Mouse (Mus musculus): Measurements from ENCODE around the gene Cyp26b1. TPM values are rescaled to one million over a fixed set of nuclear protein-coding genes. Genes with fewer than 3 reads are reported as not detected.
A peak's percentile ranks its signal among the peaks of the same experiment; 100 is the strongest.

The Cyp26b1 gene
- polyA plus RNA-seq, 1 experiment from 2014 or later: 37.4 TPM

DNA sequence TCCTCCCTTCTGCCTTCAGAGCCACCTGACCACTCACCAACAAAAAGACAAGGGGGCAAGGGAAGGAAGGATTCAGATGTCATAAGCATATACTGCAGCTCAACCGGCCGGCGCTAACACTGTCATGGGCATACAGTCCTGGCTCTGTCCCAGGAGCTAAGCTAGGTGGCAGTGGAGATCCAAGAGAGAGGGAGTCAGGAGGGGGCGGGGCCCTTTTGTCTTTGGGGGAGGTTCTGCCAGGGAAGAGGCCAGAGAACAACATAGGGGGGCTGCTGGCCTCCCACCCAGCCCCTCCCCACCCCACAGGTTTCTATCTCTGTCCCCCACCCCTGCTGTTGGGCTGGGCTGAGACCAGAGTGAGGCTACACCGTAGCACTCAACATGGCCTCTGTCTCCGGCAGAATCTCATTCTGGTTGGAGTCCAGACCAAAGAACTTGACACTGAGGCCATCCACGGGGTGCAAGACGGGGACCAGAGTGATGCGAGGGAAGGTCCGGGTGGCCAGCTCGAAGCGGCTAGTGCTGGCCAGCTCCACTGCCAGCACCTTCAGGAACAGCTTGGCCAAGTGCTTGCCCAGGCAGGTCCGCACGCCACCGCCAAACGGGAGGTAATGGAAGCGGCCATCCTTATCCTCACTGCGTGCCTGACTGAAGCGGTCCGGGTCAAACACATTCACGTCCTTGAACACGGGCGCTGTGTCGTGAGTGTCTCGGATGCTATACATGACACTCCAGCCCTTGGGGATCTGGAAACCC, 19.6 kb downstream of the Cyp26b1 start:
- no peak overlapping the region for H3K27ac ChIP-seq (ENCODE audit: low read depth, low read length)
- 0 out of 2 replicates have a peak overlapping the region, but pooled peaks have one; percentile 17 for H3K9ac ChIP-seq (ENCODE audit: low read depth, low read length)
- H3K9me3 ChIP-seq (ENCODE audit: control insufficient read depth, low read length): no peaks in the 10 kb centered on the region
- peaks cover 4% of the 10 kb centered on the region; the same call in 1 of the 2 replicates for H3K27me3 ChIP-seq (replicated peaks; ENCODE audit: control insufficient read depth, insufficient read depth, low read length)
- ATAC-seq: peak; percentile 55; the same call in 1 of the 2 replicates
- WGBS: 43% methylated on average over 25 of the region's 25 CpGs
- H3K4me1 ChIP-seq (ENCODE audit: control insufficient read depth, insufficient read depth, low read depth, low read length): peaks cover 12% of the 10 kb centered on the region
- no peaks in the 10 kb centered on the region for H3K36me3 ChIP-seq (ENCODE audit: control insufficient read depth, insufficient read depth, low read length)
- peak overlapping the region; percentile 12; the same call in 1 of the 2 replicates for H3K4me3 ChIP-seq (ENCODE audit: low read length)
- H3K4me2 ChIP-seq (ENCODE audit: low read length): peak overlapping the region; percentile 38

DNA sequence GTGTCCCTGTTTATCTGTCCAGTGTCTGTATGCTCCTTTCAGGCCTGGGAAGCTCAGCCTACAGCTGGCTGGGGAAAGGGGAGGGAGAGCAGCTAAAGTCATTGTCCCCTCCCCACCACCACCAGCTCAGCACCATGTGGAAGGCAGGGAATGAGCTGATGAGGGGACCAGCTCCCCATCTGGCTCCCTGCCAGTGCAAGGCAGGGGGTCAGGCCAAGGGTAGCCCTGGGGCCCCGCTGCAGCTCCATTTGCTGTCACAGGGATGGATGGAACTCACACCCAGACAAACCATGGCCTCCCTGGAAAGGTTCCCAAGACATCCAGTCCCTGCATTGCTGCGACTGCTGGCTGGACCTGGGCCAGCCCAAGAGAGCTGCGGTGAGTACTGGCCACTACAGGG, 23.7 kb downstream of the Cyp26b1 start:
- no peak overlapping the region for H3K27ac ChIP-seq (ENCODE audit: low read depth, low read length)
- H3K9ac ChIP-seq (ENCODE audit: low read depth, low read length): no peak overlapping the region
- ATAC-seq: peak; percentile 18; the same call in 1 of the 2 replicates
- no peak overlapping the region for H3K4me3 ChIP-seq (ENCODE audit: low read length)
- H3K4me1 ChIP-seq (ENCODE audit: control insufficient read depth, insufficient read depth, low read depth, low read length): peaks cover 13% of the 10 kb centered on the region
- no peaks in the 10 kb centered on the region; the same call in none of the 2 replicates for H3K27me3 ChIP-seq (replicated peaks; ENCODE audit: control insufficient read depth, insufficient read depth, low read length)
- H3K4me2 ChIP-seq (ENCODE audit: low read length): no peak overlapping the region
- no peaks in the 10 kb centered on the region for H3K36me3 ChIP-seq (ENCODE audit: control insufficient read depth, insufficient read depth, low read length)
- no peaks in the 10 kb centered on the region for H3K9me3 ChIP-seq (ENCODE audit: control insufficient read depth, low read length)
- 24% methylated on average over 3 of the region's 3 CpGs for WGBS

DNA sequence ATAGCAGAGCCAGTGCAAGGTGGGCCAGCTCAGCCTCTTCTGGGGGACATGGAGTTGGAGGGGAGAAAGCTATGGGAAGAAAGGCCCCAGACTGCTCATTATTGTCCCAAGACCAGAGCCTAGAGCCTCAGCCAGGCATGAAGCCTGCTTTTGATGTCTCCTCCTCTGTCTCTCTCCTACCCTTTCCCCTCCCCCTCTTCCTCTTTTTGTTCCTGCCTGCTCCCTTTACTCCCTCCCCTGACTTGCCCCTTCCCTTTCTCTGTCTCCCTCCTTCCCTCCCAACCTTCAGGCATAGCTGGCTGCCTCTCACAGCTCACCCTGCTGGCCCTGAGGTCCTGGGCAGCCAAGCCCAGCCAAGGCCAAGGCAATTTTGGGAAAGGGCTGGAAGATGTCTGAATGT, 24.1 kb downstream of the Cyp26b1 start:
- H3K4me1 ChIP-seq (ENCODE audit: control insufficient read depth, insufficient read depth, low read depth, low read length): peaks cover 13% of the 10 kb centered on the region
- H3K27me3 ChIP-seq (replicated peaks; ENCODE audit: control insufficient read depth, insufficient read depth, low read length): no peaks in the 10 kb centered on the region; the same call in 1 of the 2 replicates
- H3K9ac ChIP-seq (ENCODE audit: low read depth, low read length): no peak overlapping the region
- no peak overlapping the region for H3K4me3 ChIP-seq (ENCODE audit: low read length)
- no peak overlapping the region for H3K4me2 ChIP-seq (ENCODE audit: low read length)
- H3K27ac ChIP-seq (ENCODE audit: low read depth, low read length): no peak overlapping the region
- no peaks in the 10 kb centered on the region for H3K36me3 ChIP-seq (ENCODE audit: control insufficient read depth, insufficient read depth, low read length)
- H3K9me3 ChIP-seq (ENCODE audit: control insufficient read depth, low read length): no peaks in the 10 kb centered on the region
- ATAC-seq: peak; percentile 9; the same call in 1 of the 2 replicates

DNA sequence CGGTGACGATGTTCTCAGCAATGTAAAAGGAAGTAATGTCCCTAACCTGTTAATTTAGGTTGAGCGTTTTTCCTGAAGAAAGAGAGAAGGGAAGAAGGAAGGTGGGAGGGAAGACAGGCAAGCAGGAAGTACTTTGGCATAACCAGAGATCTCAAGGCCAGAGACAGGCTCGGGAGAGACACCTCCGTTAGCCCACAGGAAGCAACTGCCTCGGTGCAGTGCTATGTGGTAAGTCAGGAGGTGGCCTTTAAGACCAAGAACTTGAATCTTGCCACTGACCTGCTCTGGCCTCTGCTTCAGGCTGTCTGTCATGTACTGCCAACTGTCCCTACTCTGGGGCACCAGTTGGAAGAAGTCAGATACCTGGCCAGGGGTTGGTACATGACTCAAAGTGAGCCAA, 24.8 kb downstream of the Cyp26b1 start:
- Histone ChIP-seq H3K4me1 (ENCODE audit: control insufficient read depth, insufficient read depth, low read depth, low read length) (peaks cover 10% of the 10 kb centered on the region), H3K4me3 (ENCODE audit: low read length) (no peak overlapping the region), H3K4me2 (ENCODE audit: low read length) (no peak overlapping the region), H3K9ac (ENCODE audit: low read depth, low read length) (no peak overlapping the region), H3K36me3 (ENCODE audit: control insufficient read depth, insufficient read depth, low read length) (no peaks in the 10 kb centered on the region), H3K27me3 (replicated peaks; ENCODE audit: control insufficient read depth, insufficient read depth, low read length) (no peaks in the 10 kb centered on the region; the same call in 1 of the 2 replicates), H3K27ac (ENCODE audit: low read depth, low read length) (no peak overlapping the region), H3K9me3 (ENCODE audit: control insufficient read depth, low read length) (no peaks in the 10 kb centered on the region)
- no peak for ATAC-seq
- WGBS: 84% methylated on average over 6 of the region's 6 CpGs

DNA sequence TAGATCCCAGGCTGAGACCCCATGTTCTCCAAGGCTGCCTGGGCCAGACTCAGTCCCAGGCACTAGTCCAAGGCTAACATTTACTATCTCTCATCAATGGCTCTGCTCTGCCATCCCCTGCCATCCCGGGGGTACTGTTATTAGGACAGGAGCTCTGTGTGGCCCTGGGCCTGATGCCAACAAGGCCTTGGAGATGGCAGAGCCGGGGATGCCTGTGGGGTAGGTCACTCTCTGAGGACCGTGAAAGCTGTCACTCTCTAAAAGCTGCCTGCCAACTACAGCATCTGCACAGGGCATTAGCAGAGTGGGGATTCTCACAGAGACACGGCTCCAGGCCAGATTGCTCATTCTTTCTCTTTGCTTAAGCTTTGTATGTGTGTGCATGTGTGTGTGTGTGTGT, 26.0 kb downstream of the Cyp26b1 start:
- H3K9ac ChIP-seq (ENCODE audit: low read depth, low read length): no peak overlapping the region
- peak; percentile 73 for ATAC-seq
- 29% methylated on average over 4 of the region's 4 CpGs for WGBS
- peaks cover 10% of the 10 kb centered on the region for H3K4me1 ChIP-seq (ENCODE audit: control insufficient read depth, insufficient read depth, low read depth, low read length)
- H3K4me2 ChIP-seq (ENCODE audit: low read length): no peak overlapping the region
- H3K9me3 ChIP-seq (ENCODE audit: control insufficient read depth, low read length): no peaks in the 10 kb centered on the region
- H3K27me3 ChIP-seq (replicated peaks; ENCODE audit: control insufficient read depth, insufficient read depth, low read length): no peaks in the 10 kb centered on the region; the same call in 1 of the 2 replicates
- no peaks in the 10 kb centered on the region for H3K36me3 ChIP-seq (ENCODE audit: control insufficient read depth, insufficient read depth, low read length)
- H3K4me3 ChIP-seq (ENCODE audit: low read length): no peak overlapping the region
- no peak overlapping the region for H3K27ac ChIP-seq (ENCODE audit: low read depth, low read length)

DNA sequence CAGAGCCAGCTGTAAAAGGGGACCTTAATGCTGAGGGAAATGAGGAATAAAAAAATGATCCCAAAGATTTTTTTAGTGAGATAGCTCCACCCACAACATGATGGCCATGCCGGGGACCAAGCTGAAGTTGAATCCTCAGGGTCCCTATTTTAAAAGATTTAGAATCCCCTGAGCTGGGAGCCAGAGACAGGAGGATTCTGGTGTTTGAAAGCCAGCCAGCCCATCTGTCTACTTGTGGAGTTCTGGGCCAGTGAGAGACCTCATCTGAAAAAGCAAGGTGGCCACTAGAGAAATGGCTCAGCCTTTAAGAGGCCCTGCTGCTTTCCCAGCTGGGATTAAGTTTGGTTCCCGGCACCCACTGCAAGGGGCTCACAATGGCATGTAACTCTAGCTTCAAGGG, 26.9 kb downstream of the Cyp26b1 start:
- no peaks in the 10 kb centered on the region for H3K36me3 ChIP-seq (ENCODE audit: control insufficient read depth, insufficient read depth, low read length)
- no peak for ATAC-seq
- H3K27ac ChIP-seq (ENCODE audit: low read depth, low read length): no peak overlapping the region
- no peak overlapping the region for H3K4me3 ChIP-seq (ENCODE audit: low read length)
- H3K27me3 ChIP-seq (replicated peaks; ENCODE audit: control insufficient read depth, insufficient read depth, low read length): no peaks in the 10 kb centered on the region; the same call in 1 of the 2 replicates
- H3K4me2 ChIP-seq (ENCODE audit: low read length): no peak overlapping the region
- no peak overlapping the region for H3K9ac ChIP-seq (ENCODE audit: low read depth, low read length)
- H3K4me1 ChIP-seq (ENCODE audit: control insufficient read depth, insufficient read depth, low read depth, low read length): peaks cover 10% of the 10 kb centered on the region
- 51% methylated on average over 2 of the region's 2 CpGs for WGBS
- H3K9me3 ChIP-seq (ENCODE audit: control insufficient read depth, low read length): no peaks in the 10 kb centered on the region

DNA sequence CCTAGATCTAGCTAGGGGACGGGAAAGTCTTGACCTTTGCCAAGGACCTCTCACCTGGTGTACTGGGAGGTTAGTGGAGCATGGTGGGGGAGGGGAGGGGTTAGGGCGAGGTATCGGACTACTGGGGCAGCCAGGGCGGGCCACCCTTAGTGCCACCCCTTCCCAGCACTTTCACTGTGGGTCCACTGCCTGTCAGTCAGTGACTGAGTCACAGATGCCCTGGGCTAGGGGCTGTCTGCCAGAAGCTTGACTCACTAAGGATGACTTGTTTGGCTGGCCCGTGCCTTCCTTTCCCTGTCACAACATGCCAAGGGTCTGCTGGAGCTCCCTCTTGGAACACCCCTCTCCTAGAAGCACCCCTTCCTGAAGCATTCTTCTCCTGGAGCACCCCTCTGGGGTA, 28.5 kb downstream of the Cyp26b1 start:
- Histone ChIP-seq H3K4me2 (ENCODE audit: low read length) (no peak overlapping the region), H3K9me3 (ENCODE audit: control insufficient read depth, low read length) (no peaks in the 10 kb centered on the region), H3K4me1 (ENCODE audit: control insufficient read depth, insufficient read depth, low read depth, low read length) (peaks cover 10% of the 10 kb centered on the region), H3K4me3 (ENCODE audit: low read length) (no peak overlapping the region), H3K36me3 (ENCODE audit: control insufficient read depth, insufficient read depth, low read length) (no peaks in the 10 kb centered on the region), H3K9ac (ENCODE audit: low read depth, low read length) (no peak overlapping the region), H3K27me3 (replicated peaks; ENCODE audit: control insufficient read depth, insufficient read depth, low read length) (no peaks in the 10 kb centered on the region; the same call in 1 of the 2 replicates), H3K27ac (ENCODE audit: low read depth, low read length) (no peak overlapping the region)
- ATAC-seq: no peak
- 87% methylated on average over 5 of the region's 5 CpGs for WGBS

DNA sequence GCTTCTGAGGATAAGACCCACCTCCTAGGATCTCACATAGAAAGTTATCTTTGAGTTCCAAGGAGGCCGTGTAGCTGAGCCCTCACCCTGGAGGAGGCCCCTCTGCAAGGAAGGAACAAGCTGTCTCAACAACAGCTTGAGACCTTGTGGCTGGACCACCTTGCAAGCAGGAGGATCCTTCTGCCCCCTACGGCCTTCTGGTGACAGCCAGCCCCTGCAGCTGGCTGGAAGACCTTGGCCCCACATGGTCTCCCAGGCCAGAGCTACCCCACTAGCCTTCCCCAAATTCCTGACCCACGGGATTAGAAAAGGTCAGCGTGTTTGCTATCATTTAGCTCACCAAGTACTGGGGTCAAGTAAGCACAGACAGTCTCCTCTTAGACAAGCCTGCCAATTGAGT, 30.8 kb downstream of the Cyp26b1 start:
- Histone ChIP-seq H3K4me2 (ENCODE audit: low read length) (no peak overlapping the region), H3K27me3 (replicated peaks; ENCODE audit: control insufficient read depth, insufficient read depth, low read length) (no peaks in the 10 kb centered on the region; the same call in 1 of the 2 replicates), H3K4me1 (ENCODE audit: control insufficient read depth, insufficient read depth, low read depth, low read length) (no peaks in the 10 kb centered on the region; the same call in 1 of the 2 replicates), H3K9ac (ENCODE audit: low read depth, low read length) (no peak overlapping the region), H3K27ac (ENCODE audit: low read depth, low read length) (no peak overlapping the region), H3K4me3 (ENCODE audit: low read length) (no peak overlapping the region), H3K9me3 (ENCODE audit: control insufficient read depth, low read length) (no peaks in the 10 kb centered on the region), H3K36me3 (ENCODE audit: control insufficient read depth, insufficient read depth, low read length) (no peaks in the 10 kb centered on the region)
- WGBS: 58% methylated on average over 3 of the region's 4 CpGs
- ATAC-seq: no peak

DNA sequence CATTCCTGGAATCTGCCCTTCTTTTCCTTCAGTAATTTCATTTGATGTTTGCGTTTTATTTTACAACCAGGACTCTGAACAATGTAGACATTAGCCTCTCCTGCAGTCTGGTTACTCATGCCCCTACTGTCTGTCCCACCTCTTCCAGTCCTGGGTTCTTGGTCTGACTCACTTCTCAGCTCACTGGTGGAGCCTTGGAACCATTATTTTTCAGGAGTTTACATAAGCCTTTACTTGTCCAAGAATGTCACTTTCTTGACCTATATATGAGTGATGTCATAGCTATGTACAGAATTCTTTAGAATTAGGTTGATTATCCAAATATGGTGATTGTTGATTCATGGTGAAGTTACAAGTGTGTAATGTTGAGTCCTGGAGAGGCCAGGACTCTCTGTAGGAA, 32.5 kb downstream of the Cyp26b1 start:
- WGBS: 89% methylated on average over 1 of the region's 1 CpGs
- Histone ChIP-seq H3K9ac (ENCODE audit: low read depth, low read length) (no peak overlapping the region), H3K4me3 (ENCODE audit: low read length) (no peak overlapping the region), H3K9me3 (ENCODE audit: control insufficient read depth, low read length) (no peaks in the 10 kb centered on the region), H3K4me1 (ENCODE audit: control insufficient read depth, insufficient read depth, low read depth, low read length) (no peaks in the 10 kb centered on the region), H3K27ac (ENCODE audit: low read depth, low read length) (no peak overlapping the region), H3K36me3 (ENCODE audit: control insufficient read depth, insufficient read depth, low read length) (no peaks in the 10 kb centered on the region), H3K27me3 (replicated peaks; ENCODE audit: control insufficient read depth, insufficient read depth, low read length) (no peaks in the 10 kb centered on the region; the same call in 1 of the 2 replicates), H3K4me2 (ENCODE audit: low read length) (no peak overlapping the region)
- ATAC-seq: no peak
